Comparison of ENCODE assay signal across 32 mouse cellular contexts in genomic region chr16:43217336-43218006, GRCm38 (mm10).
DNase-seq lines count a peak whose midpoint lies in the region; ATAC-seq and TF ChIP-seq lines count a peak whose summit lies in the region.
"Had no signal": no experiment of that assay in that cellular context is flagged by ENCODE, and none has a peak within 500 bp of the region (broad histone marks: within the 10 kb centered on the region; RNA-seq: fewer than 3 reads in every experiment).

No protein-coding gene starts in this region.

- H3K36me3 ChIP-seq in midbrain, embryonic 11.5 days (ENCODE audit: control insufficient read depth, insufficient read depth, low read length), result no peaks in the 10 kb centered on the region
- H3K36me3 ChIP-seq: embryonic facial prominence, embryonic 10.5 days; embryonic facial prominence, embryonic 13.5 days; forebrain, embryonic 10.5 days; heart, embryonic 12.5 days; heart, embryonic 15.5 days had no signal

- no peak overlapping the region for H3K4me3 ChIP-seq in midbrain, embryonic 11.5 days (ENCODE audit: low read depth, low read length)
- H3K4me3 ChIP-seq in left cerebral cortex, adult 2 months, result no peak overlapping the region
- H3K4me3 ChIP-seq: embryonic facial prominence, embryonic 10.5 days; embryonic facial prominence, embryonic 13.5 days; erythroblast, embryonic 14.5 days; forebrain, embryonic 10.5 days; forebrain, embryonic 13.5 days; gastrocnemius, adult 2 months; heart, embryonic 12.5 days; heart, embryonic 15.5 days had no signal

- ATAC-seq in common myeloid progenitor, adult 5-6 weeks (replicated peaks; ENCODE audit: low read depth, poor library complexity, severe bottlenecking), result 0 out of 2 replicates have a peak, but pooled peaks have one; percentile 36
- peak; percentile 82 to 83 for ATAC-seq in hematopoietic stem cell, adult 5-6 weeks (replicated peaks in 1 of 2; ENCODE audit: insufficient read depth in 1 of 2, low FRiP score in 2 of 2, low TSS enrichment in 1 of 2, low read depth in 1 of 2, poor library complexity in 2 of 2, severe bottlenecking in 2 of 2)
- ATAC-seq in midbrain, embryonic 11.5 days (ENCODE audit: low FRiP score), result no peak
- ATAC-seq: activated CD4-positive, CD25-positive, alpha-beta regulatory T cell, adult 4 months; CD4-positive, CD25-positive, alpha-beta regulatory T cell, adult 4 months; forebrain, embryonic 13.5 days; forebrain, embryonic 16.5 days; hindbrain, postnatal 0 days; inflammation-experienced regulatory T-cells, adult 6 months; intestine, embryonic 16.5 days had no signal

- no peaks in the 10 kb centered on the region for H3K27me3 ChIP-seq in midbrain, embryonic 11.5 days (ENCODE audit: control insufficient read depth, insufficient read depth, low read length)
- H3K27me3 ChIP-seq: embryonic facial prominence, embryonic 13.5 days; forebrain, embryonic 13.5 days; heart, embryonic 12.5 days; heart, embryonic 15.5 days had no signal

- no peaks in the 10 kb centered on the region for H3K9me3 ChIP-seq in midbrain, embryonic 11.5 days (ENCODE audit: control insufficient read depth, low read length)
- H3K9me3 ChIP-seq: embryonic facial prominence, embryonic 10.5 days; embryonic facial prominence, embryonic 13.5 days; forebrain, embryonic 10.5 days; forebrain, embryonic 13.5 days; heart, embryonic 12.5 days; heart, embryonic 15.5 days had no signal

- WGBS in midbrain, embryonic 11.5 days, result 72% methylated on average over 4 of the region's 4 CpGs

- H3K4me1 ChIP-seq in midbrain, embryonic 11.5 days (ENCODE audit: control insufficient read depth, insufficient read depth, low read length), result no peaks in the 10 kb centered on the region

- no peak overlapping the region for H3K4me2 ChIP-seq in midbrain, embryonic 11.5 days
- H3K4me2 ChIP-seq: embryonic facial prominence, embryonic 13.5 days; forebrain, embryonic 13.5 days; heart, embryonic 12.5 days; heart, embryonic 15.5 days; hindbrain, embryonic 14.5 days had no signal

- H3K9ac ChIP-seq in midbrain, embryonic 11.5 days (ENCODE audit: low read length), result no peak overlapping the region
- H3K9ac ChIP-seq: embryonic facial prominence, embryonic 13.5 days; forebrain, embryonic 13.5 days; heart, embryonic 12.5 days; heart, embryonic 15.5 days; hindbrain, embryonic 14.5 days had no signal

- intact Hi-C loops in left cerebral cortex, adult 2 months (cut with DNase I), result no loop called here

- no peak for TF ChIP-seq CTCF in left cerebral cortex, adult 2 months (IDR thresholded peaks at IDR 0.05)

- DNase-seq in lung, postnatal 25 days (ENCODE audit: low spot score), result peak; percentile 3
- no peak for DNase-seq in lung, postnatal 4 days
- peak; percentile 41 for DNase-seq in 3T3-L1 (ENCODE audit: low read depth, low spot score)
- no peak for DNase-seq in midbrain, embryonic 11.5 days (ENCODE audit: low spot score, missing footprints)
- DNase-seq in left cerebral cortex, adult 2 months (ENCODE audit: extremely low spot score in 1 of 2, low spot score in 2 of 2), result no peak
- DNase-seq: adrenal gland, adult 8-10 months; adrenal gland, postnatal 25 days; cerebellum, adult 11-12 months; cerebellum, adult 8-10 months; cerebellum, postnatal 10 days; cerebellum, postnatal 36 days; gastrocnemius, adult 2 months; gastrocnemius, postnatal 14 days; heart, adult 18-20 months; heart, postnatal 10 days; heart, postnatal 36 days had no signal

- no peak overlapping the region for H3K27ac ChIP-seq in midbrain, embryonic 11.5 days (ENCODE audit: low read depth, low read length)
- no peak overlapping the region for H3K27ac ChIP-seq in left cerebral cortex, adult 2 months
- H3K27ac ChIP-seq: embryonic facial prominence, embryonic 10.5 days; embryonic facial prominence, embryonic 13.5 days; forebrain, embryonic 10.5 days; forebrain, embryonic 13.5 days; gastrocnemius, adult 2 months; heart, embryonic 15.5 days; hindbrain, embryonic 14.5 days; hindbrain, postnatal 0 days had no signal

Comparison
In these comparisons a context has a peak if more than half of its experiments do, and no peak if none do; other contexts are left out.
1. DNase-seq: peak in lung, postnatal 25 days (single experiment) and 3T3-L1 (single experiment); none in lung, postnatal 4 days (0 of 2), midbrain, embryonic 11.5 days (single experiment) and left cerebral cortex, adult 2 months (0 of 2).